Mouse (Mus musculus) forebrain, embryonic 16.5 days (tissue): ENCODE results near the gene Sipa1l1. TPM values are rescaled to one million over a fixed set of nuclear protein-coding genes. Genes with fewer than 3 reads are reported as not detected.

Experiments
- ATAC-seq: fragments of 200-750 bp; cut with Nextera tagmentation; 2 replicates; pipeline ENCODE4 v1.8.0; 2017; ENCODE audit warnings: mild to moderate bottlenecking, moderate library complexity
- H3K27ac ChIP-seq: fragments of 300-500 bp; sonication (generic); 2 replicates; pipeline ENCODE4 v1.5.1; 2014; ENCODE audit warnings: low read length, control low read depth
- H3K27me3 ChIP-seq: fragments of 300-500 bp; sonication (generic); replicated peaks from 2 replicates; pipeline ENCODE4 v1.6.1; 2014; ENCODE audit warnings: low read length; ENCODE audit not compliant: control insufficient read depth, insufficient read depth
- H3K36me3 ChIP-seq: fragments of 300-500 bp; sonication (generic); 2 replicates; pipeline ENCODE4 v1.6.1; 2014; ENCODE audit not compliant: control insufficient read depth, insufficient read depth
- H3K4me1 ChIP-seq: fragments of 300-500 bp; sonication (generic); replicated peaks from 2 replicates; pipeline ENCODE4 v1.6.1; 2014; ENCODE audit warnings: low read length; ENCODE audit not compliant: control insufficient read depth, insufficient read depth
- H3K4me2 ChIP-seq: fragments of 300-500 bp; sonication (generic); 2 replicates; pipeline ENCODE4 v1.6.1; 2014; ENCODE audit warnings: mild to moderate bottlenecking, low read length, control low read depth
- H3K4me3 ChIP-seq: fragments of 300-500 bp; sonication (generic); replicated peaks from 2 replicates; pipeline ENCODE4 v1.5.1; 2014; ENCODE audit warnings: mild to moderate bottlenecking, low read length, control low read depth
- H3K9ac ChIP-seq: fragments of 300-500 bp; sonication (generic); replicated peaks from 2 replicates; pipeline ENCODE4 v1.6.1; 2014; ENCODE audit warnings: low read depth, low read length, control low read depth
- H3K9me3 ChIP-seq: fragments of 300-500 bp; sonication (generic); 2 replicates; pipeline ENCODE4 v1.6.1; 2016; ENCODE audit warnings: low read length; ENCODE audit not compliant: control insufficient read depth
- WGBS: fragments of 180-500 bp; shearing (Covaris S2); extraction: QIAGEN DNeasy Blood & Tissue Kit; methylation state at CpG from one replicate; pipeline ENCODE4 v1.1.7; 2014; 5-methylcytosine and 5-hydroxymethylcytosine counted together
- polyA plus RNA-seq: library from polyadenylated mRNA; unstranded; fragments of >200 nt; fragmentation: Nextera tagmentation; extraction: Ambion mirVana; gene quantifications from 2 replicates; pipeline ENCODE4 v1.2.1, GENCODE M21; 2015

The Sipa1l1 gene
- polyA plus RNA-seq, 1 experiment from 2014 or later: 26.8 TPM

GRCm38 (mm10) chr12:82286068-82286467, 116.9 kb downstream of the Sipa1l1 start:
- Histone ChIP-seq H3K27me3 (no peaks in the 10 kb centered on the region), H3K9me3 (no peaks in the 10 kb centered on the region), H3K36me3 (no peaks in the 10 kb centered on the region), H3K9ac (no peak overlapping the region), H3K4me3 (no peak overlapping the region), H3K27ac (no peak overlapping the region), H3K4me1 (no peaks in the 10 kb centered on the region), H3K4me2 (no peak overlapping the region)
- ATAC-seq: no peak
- WGBS: 30% methylated on average over 6 of the region's 6 CpGs

GRCm38 (mm10) chr12:82286804-82287203, 117.7 kb downstream of the Sipa1l1 start:
- H3K36me3 ChIP-seq: no peaks in the 10 kb centered on the region
- H3K4me2 ChIP-seq: no peak overlapping the region
- H3K27ac ChIP-seq: no peak overlapping the region
- no peak overlapping the region for H3K9ac ChIP-seq
- 69% methylated on average over 5 of the region's 5 CpGs for whole genome bisulfite sequencing
- H3K27me3 ChIP-seq: no peaks in the 10 kb centered on the region
- H3K9me3 ChIP-seq: no peaks in the 10 kb centered on the region
- ATAC-seq: no peak
- no peaks in the 10 kb centered on the region for H3K4me1 ChIP-seq
- no peak overlapping the region for H3K4me3 ChIP-seq

- Histone ChIP-seq H3K27ac (no peak overlapping the region), H3K9ac (no peak overlapping the region), H3K9me3 (no peaks in the 10 kb centered on the region), H3K36me3 (no peaks in the 10 kb centered on the region), H3K27me3 (no peaks in the 10 kb centered on the region), H3K4me3 (no peak overlapping the region), H3K4me1 (no peaks in the 10 kb centered on the region), H3K4me2 (no peak overlapping the region)
- no peak for ATAC-seq
- 95% methylated on average over 7 of the region's 7 CpGs for WGBS
Measured at GRCm38 (mm10) chr12:82293545-82294247, 124.6 kb downstream of the Sipa1l1 start.

- Histone ChIP-seq H3K4me3 (no peak overlapping the region), H3K4me1 (no peaks in the 10 kb centered on the region), H3K27me3 (no peaks in the 10 kb centered on the region), H3K4me2 (no peak overlapping the region), H3K9ac (no peak overlapping the region), H3K36me3 (no peaks in the 10 kb centered on the region), H3K9me3 (no peaks in the 10 kb centered on the region), H3K27ac (no peak overlapping the region)
- ATAC-seq: no peak
- 70% methylated on average over 10 of the region's 10 CpGs for WGBS
Measured at GRCm38 (mm10) chr12:82294906-82295887, 126.1 kb downstream of the Sipa1l1 start.

GRCm38 (mm10) chr12:82296276-82296675, 127.2 kb downstream of the Sipa1l1 start:
- Histone ChIP-seq H3K9ac (no peak overlapping the region), H3K27me3 (no peaks in the 10 kb centered on the region), H3K9me3 (no peaks in the 10 kb centered on the region), H3K4me3 (no peak overlapping the region), H3K4me1 (no peaks in the 10 kb centered on the region), H3K4me2 (no peak overlapping the region), H3K36me3 (no peaks in the 10 kb centered on the region), H3K27ac (no peak overlapping the region)
- 88% methylated on average over 2 of the region's 2 CpGs for WGBS
- no peak for ATAC-seq

- H3K4me2 ChIP-seq: no peak overlapping the region
- H3K4me3 ChIP-seq: no peak overlapping the region
- no peak for ATAC-seq
- no peaks in the 10 kb centered on the region for H3K4me1 ChIP-seq
- H3K27ac ChIP-seq: no peak overlapping the region
- no peaks in the 10 kb centered on the region for H3K27me3 ChIP-seq
- H3K9me3 ChIP-seq: no peaks in the 10 kb centered on the region
- no peak overlapping the region for H3K9ac ChIP-seq
- H3K36me3 ChIP-seq: no peaks in the 10 kb centered on the region
- 80% methylated on average over 6 of the region's 6 CpGs for WGBS
Measured at GRCm38 (mm10) chr12:82297196-82297595, 128.1 kb downstream of the Sipa1l1 start.

GRCm38 (mm10) chr12:82298662-82299460, 129.7 kb downstream of the Sipa1l1 start:
- Histone ChIP-seq H3K4me2 (no peak overlapping the region), H3K4me1 (no peaks in the 10 kb centered on the region), H3K27me3 (no peaks in the 10 kb centered on the region), H3K4me3 (no peak overlapping the region), H3K9me3 (no peaks in the 10 kb centered on the region), H3K27ac (no peak overlapping the region), H3K36me3 (no peaks in the 10 kb centered on the region), H3K9ac (no peak overlapping the region)
- no peak for ATAC-seq
- 90% methylated on average over 9 of the region's 9 CpGs for WGBS

- 74% methylated on average over 2 of the region's 2 CpGs for WGBS
- Histone ChIP-seq H3K27me3 (no peaks in the 10 kb centered on the region), H3K4me2 (no peak overlapping the region), H3K36me3 (no peaks in the 10 kb centered on the region), H3K4me1 (peaks cover 6% of the 10 kb centered on the region), H3K9me3 (no peaks in the 10 kb centered on the region), H3K9ac (no peak overlapping the region), H3K4me3 (no peak overlapping the region), H3K27ac (no peak overlapping the region)
- ATAC-seq: no peak
Measured at GRCm38 (mm10) chr12:82304140-82304539, 135.0 kb downstream of the Sipa1l1 start.

- peaks cover 6% of the 10 kb centered on the region for H3K4me1 ChIP-seq
- no peak for ATAC-seq
- no peak overlapping the region for H3K4me2 ChIP-seq
- H3K9ac ChIP-seq: no peak overlapping the region
- H3K4me3 ChIP-seq: no peak overlapping the region
- H3K27me3 ChIP-seq: no peaks in the 10 kb centered on the region
- no peaks in the 10 kb centered on the region for H3K36me3 ChIP-seq
- H3K9me3 ChIP-seq: no peaks in the 10 kb centered on the region
- no peak overlapping the region for H3K27ac ChIP-seq
- 81% methylated on average over 4 of the region's 4 CpGs for WGBS
Measured at GRCm38 (mm10) chr12:82306035-82306434, 136.9 kb downstream of the Sipa1l1 start.
